Mouse (Mus musculus) embryonic facial prominence, embryonic 10.5 days (tissue): ENCODE measurements around the gene Dennd1a. TPM values are rescaled to one million over a fixed set of nuclear protein-coding genes. Genes with fewer than 3 reads are reported as not detected.

Experiments used
- DNase-seq: peaks from one replicate; pipeline ENCODE4 v3.0.0-alpha.2; 2017; ENCODE audit warnings: low spot score
- H3K27ac ChIP-seq: fragments of 300-500 bp; sonication (generic); replicated peaks from 2 replicates; pipeline ENCODE4 v1.5.1; 2016; ENCODE audit warnings: mild to moderate bottlenecking
- H3K27me3 ChIP-seq: fragments of 300-500 bp; sonication (generic); replicated peaks from 2 replicates; pipeline ENCODE4 v1.6.1; 2016; ENCODE audit warnings: low read depth, mild to moderate bottlenecking; ENCODE audit not compliant: poor library complexity, severe bottlenecking
- H3K36me3 ChIP-seq: fragments of 300-500 bp; sonication (generic); replicated peaks from 2 replicates; pipeline ENCODE4 v1.6.1; 2016; ENCODE audit warnings: mild to moderate bottlenecking, moderate library complexity
- H3K4me1 ChIP-seq: fragments of 300-500 bp; sonication (generic); 2 replicates; pipeline ENCODE4 v1.6.1; 2016
- H3K4me3 ChIP-seq: fragments of 300-500 bp; sonication (generic); 2 replicates; pipeline ENCODE4 v1.5.1; 2016; ENCODE audit warnings: mild to moderate bottlenecking, moderate library complexity
- H3K9me3 ChIP-seq: fragments of 300-500 bp; sonication (generic); 2 replicates; pipeline ENCODE4 v1.6.1; 2016; ENCODE audit warnings: mild to moderate bottlenecking
- WGBS: fragments of 180-500 bp; shearing (Covaris S2); methylation state at CpG from one replicate; pipeline ENCODE4 v1.1.7; 2016; 5-methylcytosine and 5-hydroxymethylcytosine counted together
- polyA plus RNA-seq: library from polyadenylated mRNA; unstranded; fragments of >200 nt; fragmentation: Nextera tagmentation; extraction: Ambion mirVana; gene quantifications from 2 replicates; pipeline ENCODE4 v1.2.1, GENCODE M21; 2016

The Dennd1a gene
- polyA plus RNA-seq, 1 experiment from 2014 or later = 13.7 TPM

- DNase-seq = no peak
- Histone ChIP-seq H3K27me3 (peaks cover 5% of the 10 kb centered on the region; the same call in 1 of the 2 replicates), H3K4me3 (0 out of 2 replicates have a peak overlapping the region, but pooled peaks have one; percentile 83), H3K4me1 (peaks cover 25% of the 10 kb centered on the region), H3K36me3 (no peaks in the 10 kb centered on the region), H3K27ac (no peak overlapping the region), H3K9me3 (no peaks in the 10 kb centered on the region)
- 50% methylated on average over 2 of the region's 2 CpGs for WGBS
These were observed 1.0 kb upstream of the Dennd1a start for GRCm38 (mm10) chr2:38288226-38288625.

GRCm38 (mm10) chr2:38286433-38286732 is 807 bp downstream of the Dennd1a start:
- Histone ChIP-seq H3K4me1 (peaks cover 31% of the 10 kb centered on the region), H3K36me3 (no peaks in the 10 kb centered on the region), H3K9me3 (no peaks in the 10 kb centered on the region), H3K27ac (peak overlapping the region; percentile 94), H3K27me3 (no peaks in the 10 kb centered on the region; the same call in 1 of the 2 replicates), H3K4me3 (peak overlapping the region; percentile 83)
- WGBS = 9% methylated on average over 4 of the region's 4 CpGs
- no peak for DNase-seq

DNA sequence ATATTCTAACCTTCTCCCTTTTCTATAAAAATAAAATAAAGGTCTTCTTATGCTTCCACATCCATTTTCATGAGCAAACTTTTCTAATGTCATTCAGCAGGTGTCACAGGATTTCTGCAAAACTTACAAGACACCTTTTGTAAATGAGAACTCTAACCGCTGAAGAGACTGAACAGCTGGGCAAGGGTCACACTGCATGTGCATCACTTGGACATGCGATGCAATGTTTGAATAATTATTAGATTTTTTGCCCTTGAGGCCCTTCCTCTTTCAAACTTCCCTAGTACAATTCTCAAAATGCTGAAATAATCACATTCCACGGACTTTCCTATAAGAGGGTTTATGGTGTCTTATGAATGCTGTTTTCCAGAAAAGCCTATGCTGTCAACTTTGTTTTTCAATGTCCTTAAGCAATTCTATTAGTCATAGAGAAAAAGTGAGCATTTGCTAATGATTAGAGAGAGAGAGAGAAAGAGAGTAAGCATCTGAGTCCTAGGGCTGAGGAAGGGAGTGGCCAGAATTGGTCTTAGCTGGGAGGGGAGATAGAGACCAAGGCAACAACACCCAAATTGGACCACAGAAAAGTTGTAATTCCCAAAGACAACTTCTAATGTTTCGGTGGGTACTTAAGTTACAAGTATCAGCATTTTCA is 1.3 kb downstream of the Dennd1a start:
- peaks cover 31% of the 10 kb centered on the region for H3K4me1 ChIP-seq
- peak overlapping the region; percentile 83 for H3K4me3 ChIP-seq
- WGBS = 78% methylated on average over 4 of the region's 4 CpGs
- DNase-seq = no peak
- H3K27ac ChIP-seq = peak overlapping the region; percentile 94
- H3K9me3 ChIP-seq = no peaks in the 10 kb centered on the region
- no peaks in the 10 kb centered on the region for H3K36me3 ChIP-seq
- no peaks in the 10 kb centered on the region; the same call in 1 of the 2 replicates for H3K27me3 ChIP-seq

- Histone ChIP-seq H3K27me3 (no peaks in the 10 kb centered on the region; the same call in 1 of the 2 replicates), H3K27ac (no peak overlapping the region), H3K4me3 (no peak overlapping the region), H3K9me3 (no peaks in the 10 kb centered on the region), H3K36me3 (no peaks in the 10 kb centered on the region), H3K4me1 (peaks cover 31% of the 10 kb centered on the region)
- no peak for DNase-seq
- 95% methylated on average over 1 of the region's 1 CpGs for WGBS
These were observed 3.2 kb downstream of the Dennd1a start for GRCm38 (mm10) chr2:38283961-38284360.

DNA sequence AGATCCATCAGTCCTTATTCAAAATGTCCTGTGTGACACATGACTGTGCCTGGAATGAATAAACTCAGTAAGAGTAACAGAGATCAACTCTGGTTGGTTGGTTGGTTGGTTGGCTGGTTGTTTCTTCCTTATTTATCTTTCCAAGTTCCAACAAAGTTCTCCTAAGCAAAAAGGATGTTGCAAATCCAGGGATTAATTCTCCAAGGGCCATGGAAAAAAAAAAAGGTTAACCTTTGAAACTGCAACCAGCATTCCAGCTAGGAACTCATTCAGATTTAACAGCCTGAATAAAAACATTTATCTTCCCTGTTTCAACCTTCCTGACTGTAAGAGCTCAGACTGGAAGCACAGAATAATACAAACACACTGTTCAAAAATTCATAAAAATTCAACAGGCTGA is 6.8 kb downstream of the Dennd1a start:
- DNase-seq = no peak
- Histone ChIP-seq H3K4me1 (peaks cover 6% of the 10 kb centered on the region), H3K4me3 (no peak overlapping the region), H3K27ac (no peak overlapping the region), H3K27me3 (no peaks in the 10 kb centered on the region), H3K9me3 (no peaks in the 10 kb centered on the region), H3K36me3 (no peaks in the 10 kb centered on the region)

- Histone ChIP-seq H3K36me3 (no peaks in the 10 kb centered on the region), H3K27me3 (no peaks in the 10 kb centered on the region), H3K4me3 (no peak overlapping the region), H3K27ac (no peak overlapping the region), H3K9me3 (no peaks in the 10 kb centered on the region), H3K4me1 (no peaks in the 10 kb centered on the region)
- WGBS = 90% methylated on average over 2 of the region's 2 CpGs
- DNase-seq = no peak
These were observed 12.2 kb downstream of the Dennd1a start for GRCm38 (mm10) chr2:38274973-38275372.

- 0 out of 2 replicates have a peak, but pooled peaks cover under 1% of the 10 kb centered on the region for H3K36me3 ChIP-seq
- no peaks in the 10 kb centered on the region for H3K27me3 ChIP-seq
- no peak overlapping the region for H3K4me3 ChIP-seq
- DNase-seq = no peak
- H3K9me3 ChIP-seq = no peaks in the 10 kb centered on the region
- H3K4me1 ChIP-seq = no peaks in the 10 kb centered on the region
- WGBS = 84% methylated on average over 2 of the region's 2 CpGs
- H3K27ac ChIP-seq = no peak overlapping the region
These were observed 23.5 kb downstream of the Dennd1a start for GRCm38 (mm10) chr2:38263653-38264052.

- Histone ChIP-seq H3K27ac (no peak overlapping the region), H3K27me3 (no peaks in the 10 kb centered on the region), H3K36me3 (no peaks in the 10 kb centered on the region), H3K9me3 (no peaks in the 10 kb centered on the region), H3K4me3 (no peak overlapping the region), H3K4me1 (no peaks in the 10 kb centered on the region)
- DNase-seq = no peak
These were observed 28.1 kb downstream of the Dennd1a start for GRCm38 (mm10) chr2:38259052-38259451.

DNA sequence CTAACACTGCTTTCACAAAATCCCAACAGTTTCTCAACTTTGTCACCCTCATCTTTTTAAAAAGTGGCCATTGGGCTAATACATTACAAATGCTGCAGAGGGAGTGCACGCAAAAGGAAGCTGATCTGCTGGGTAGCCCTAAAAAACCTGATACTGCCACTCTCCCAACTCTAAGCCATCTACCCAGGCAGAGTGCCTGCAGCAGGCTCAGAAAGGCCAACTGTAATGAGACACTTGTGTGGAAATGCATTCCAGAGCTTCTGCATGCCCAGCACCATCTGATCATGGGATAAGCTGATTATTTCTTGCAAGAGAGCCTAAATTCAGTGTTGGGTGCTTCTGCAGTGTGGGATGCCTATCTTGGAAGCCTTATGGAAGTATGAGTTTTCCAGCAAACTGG is 49.6 kb downstream of the Dennd1a start:
- Histone ChIP-seq H3K27ac (no peak overlapping the region), H3K4me3 (no peak overlapping the region), H3K9me3 (no peaks in the 10 kb centered on the region), H3K4me1 (peaks cover 10% of the 10 kb centered on the region), H3K27me3 (no peaks in the 10 kb centered on the region), H3K36me3 (no peaks in the 10 kb centered on the region)
- 43% methylated on average over 1 of the region's 1 CpGs for WGBS
- peak; percentile 18 for DNase-seq

- no peak for DNase-seq
- no peak overlapping the region for H3K4me3 ChIP-seq
- peaks cover 10% of the 10 kb centered on the region for H3K4me1 ChIP-seq
- no peaks in the 10 kb centered on the region for H3K27me3 ChIP-seq
- H3K27ac ChIP-seq = no peak overlapping the region
- no peaks in the 10 kb centered on the region for H3K36me3 ChIP-seq
- WGBS = 88% methylated on average over 2 of the region's 2 CpGs
- H3K9me3 ChIP-seq = no peaks in the 10 kb centered on the region
These were observed 51.6 kb downstream of the Dennd1a start for GRCm38 (mm10) chr2:38235593-38235992.

- peaks cover 4% of the 10 kb centered on the region for H3K4me1 ChIP-seq
- H3K27me3 ChIP-seq = peaks cover 37% of the 10 kb centered on the region
- 89% methylated on average over 5 of the region's 5 CpGs for WGBS
- H3K36me3 ChIP-seq = no peaks in the 10 kb centered on the region
- H3K27ac ChIP-seq = no peak overlapping the region
- H3K4me3 ChIP-seq = no peak overlapping the region
- no peak for DNase-seq
- no peaks in the 10 kb centered on the region for H3K9me3 ChIP-seq
These were observed 57.3 kb downstream of the Dennd1a start for GRCm38 (mm10) chr2:38229882-38230281.

DNA sequence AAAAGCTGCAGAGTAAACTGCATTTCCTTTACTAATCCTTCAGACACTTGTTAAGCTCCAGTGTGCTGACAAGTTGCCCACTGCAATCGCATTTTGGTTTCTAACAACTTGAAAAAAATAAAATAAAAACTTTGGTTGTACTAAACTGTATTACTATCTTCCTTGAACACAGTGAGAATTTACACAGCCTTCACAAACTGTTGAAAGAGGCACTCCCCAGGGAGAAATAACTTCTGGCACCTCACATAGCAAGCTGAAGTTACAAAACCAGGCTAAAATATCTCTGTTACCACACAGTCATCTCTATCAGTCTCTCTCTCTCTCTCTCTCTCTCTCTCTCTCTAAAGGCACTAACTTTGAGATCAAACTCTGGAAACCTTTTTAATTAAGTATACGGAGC is 63.4 kb downstream of the Dennd1a start:
- Histone ChIP-seq H3K4me3 (no peak overlapping the region), H3K36me3 (no peaks in the 10 kb centered on the region), H3K4me1 (peaks cover 54% of the 10 kb centered on the region), H3K27me3 (peaks cover 70% of the 10 kb centered on the region), H3K9me3 (no peaks in the 10 kb centered on the region), H3K27ac (no peak overlapping the region)
- DNase-seq = no peak
- 26% methylated on average over 2 of the region's 2 CpGs for WGBS

- H3K4me3 ChIP-seq = no peak overlapping the region
- peaks cover 74% of the 10 kb centered on the region for H3K27me3 ChIP-seq
- H3K9me3 ChIP-seq = no peaks in the 10 kb centered on the region
- no peaks in the 10 kb centered on the region for H3K36me3 ChIP-seq
- no peak overlapping the region for H3K27ac ChIP-seq
- DNase-seq = no peak
- H3K4me1 ChIP-seq = peaks cover 54% of the 10 kb centered on the region
These were observed 65.7 kb downstream of the Dennd1a start for GRCm38 (mm10) chr2:38221461-38221860.
